In the genomic region with DNA sequence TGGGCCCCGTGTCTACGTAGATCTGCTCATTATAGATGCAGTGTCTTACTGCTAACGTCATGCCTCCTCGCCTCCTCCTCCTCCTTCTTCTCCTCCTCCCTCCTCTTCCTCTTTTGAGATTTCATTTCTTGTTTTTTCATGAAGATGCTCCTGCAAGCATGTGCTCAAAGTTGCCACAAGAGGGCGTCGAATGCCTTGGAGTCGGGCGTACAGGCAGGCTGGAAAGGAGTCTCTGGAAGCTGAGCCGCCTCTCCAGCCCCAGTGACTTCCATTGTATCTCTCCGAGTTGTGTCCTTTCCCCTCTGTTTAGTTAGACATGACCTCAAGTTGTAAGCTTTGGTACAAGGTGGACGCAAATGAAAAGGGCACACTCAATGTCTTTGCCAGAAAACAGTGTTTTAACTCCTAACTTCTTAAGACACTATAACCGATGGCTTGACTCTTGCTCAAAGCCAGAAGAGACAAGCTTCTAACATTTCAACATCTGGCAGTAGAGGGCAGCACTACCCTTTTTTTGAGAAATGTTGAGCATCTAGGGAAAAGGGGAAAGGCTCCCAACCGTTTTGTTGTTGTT, we compare ENCODE assay signal across 8 mouse cellular contexts. TPM values are rescaled to one million over a fixed set of nuclear protein-coding genes. Genes with fewer than 3 reads are reported as not detected.
A peak's percentile ranks its signal among the peaks of the same experiment; 100 is the strongest.
DNase-seq lines count a peak whose midpoint lies in the region; ATAC-seq and TF ChIP-seq lines count a peak whose summit lies in the region.

No protein-coding gene starts in this region.

- H3K27ac ChIP-seq in embryonic facial prominence, embryonic 14.5 days (replicated peaks; ENCODE audit: low read depth, low read length): no peak overlapping the region
- H3K27ac ChIP-seq in liver, embryonic 11.5 days (ENCODE audit: low read depth, low read length): no peak overlapping the region

- no peak overlapping the region for H3K9ac ChIP-seq in embryonic facial prominence, embryonic 14.5 days (ENCODE audit: low read depth, low read length)
- H3K9ac ChIP-seq in liver, embryonic 11.5 days (ENCODE audit: low read depth, low read length): no peak overlapping the region

- WGBS in embryonic facial prominence, embryonic 14.5 days: 2% methylated on average over 13 of the region's 13 CpGs
- WGBS in liver, embryonic 11.5 days: 2% methylated on average over 13 of the region's 13 CpGs

- TF ChIP-seq CTCF in C2C12 (IDR thresholded peaks at IDR 0.05; ENCODE audit: control insufficient read depth, insufficient read depth, insufficient read length): peak; percentile 69

- no peaks in the 10 kb centered on the region for H3K79me2 ChIP-seq in C2C12 (ENCODE audit: control insufficient read depth, insufficient read depth)

- peak; percentile 84 for ATAC-seq in embryonic facial prominence, embryonic 14.5 days (ENCODE audit: low read depth)
- ATAC-seq in liver, embryonic 11.5 days (replicated peaks; ENCODE audit: low FRiP score): peak; percentile 81

- DNase-seq in adrenal gland, postnatal 36 days: peak; percentile 71 to 77
- DNase-seq in embryonic facial prominence, embryonic 14.5 days (ENCODE audit: low spot score): peak; percentile 94
- DNase-seq in heart, adult 9 months (ENCODE audit: low spot score in 2 of 2): peak; percentile 63 to 82
- DNase-seq in kidney, adult 9 months: peak; percentile 87
- peak; percentile 60 for DNase-seq in liver, embryonic 11.5 days (ENCODE audit: low spot score)
- DNase-seq in naive thymus-derived CD4-positive, alpha-beta T cell, adult 2 months (ENCODE audit: low read depth): peak; percentile 86
- peak; percentile 91 for DNase-seq in splenic B cell, adult 2 months (ENCODE audit: low read depth, low spot score)

- no peak overlapping the region for H3ac ChIP-seq in C2C12 (ENCODE audit: control insufficient read depth, insufficient read length, low read depth)

- H3K4me3 ChIP-seq in C2C12 (ENCODE audit: insufficient read depth, poor library complexity, severe bottlenecking): no peak overlapping the region
- peak overlapping the region; percentile 28 for H3K4me3 ChIP-seq in embryonic facial prominence, embryonic 14.5 days (ENCODE audit: low read depth, low read length)
- no peak overlapping the region for H3K4me3 ChIP-seq in liver, embryonic 11.5 days (ENCODE audit: low read depth, low read length)

- H3K79me3 ChIP-seq in C2C12 (ENCODE audit: low read depth): no peaks in the 10 kb centered on the region

- H3K27me3 ChIP-seq in C2C12 (ENCODE audit: control insufficient read depth, insufficient read depth, insufficient read length): no peaks in the 10 kb centered on the region
- H3K27me3 ChIP-seq in embryonic facial prominence, embryonic 14.5 days (replicated peaks; ENCODE audit: control insufficient read depth, insufficient read depth, low read length): no peaks in the 10 kb centered on the region
- no peaks in the 10 kb centered on the region for H3K27me3 ChIP-seq in liver, embryonic 11.5 days (replicated peaks; ENCODE audit: control insufficient read depth, insufficient read depth, low read length)
- H3K27me3 ChIP-seq in splenic B cell, adult 2 months (ENCODE audit: control insufficient read depth, insufficient read depth, low read length, poor library complexity, severe bottlenecking): no peaks in the 10 kb centered on the region

- peak overlapping the region; percentile 55 for H3K4me2 ChIP-seq in embryonic facial prominence, embryonic 14.5 days (ENCODE audit: low read depth, low read length)
- H3K4me2 ChIP-seq in liver, embryonic 11.5 days: peak overlapping the region; percentile 63

- no peaks in the 10 kb centered on the region for H3K36me3 ChIP-seq in C2C12 (ENCODE audit: control insufficient read depth, insufficient read depth)
- no peaks in the 10 kb centered on the region for H3K36me3 ChIP-seq in embryonic facial prominence, embryonic 14.5 days (ENCODE audit: control insufficient read depth, insufficient read depth, low read length)
- H3K36me3 ChIP-seq in liver, embryonic 11.5 days (ENCODE audit: control insufficient read depth, insufficient read depth, low read length): no peaks in the 10 kb centered on the region
- H3K36me3 ChIP-seq in splenic B cell, adult 2 months (ENCODE audit: control insufficient read depth, insufficient read depth, low read length, poor library complexity, severe bottlenecking): no peaks in the 10 kb centered on the region

- no peaks in the 10 kb centered on the region for H3K4me1 ChIP-seq in embryonic facial prominence, embryonic 14.5 days (ENCODE audit: control insufficient read depth, insufficient read depth, low read length)
- H3K4me1 ChIP-seq in liver, embryonic 11.5 days (replicated peaks; ENCODE audit: control insufficient read depth, insufficient read depth, low read length): peaks cover 4% of the 10 kb centered on the region; the same call in 1 of the 2 replicates

- H3K9me3 ChIP-seq in embryonic facial prominence, embryonic 14.5 days (ENCODE audit: control insufficient read depth, low read length): no peaks in the 10 kb centered on the region
- no peaks in the 10 kb centered on the region for H3K9me3 ChIP-seq in liver, embryonic 11.5 days (ENCODE audit: control insufficient read depth, low read length)

TF ChIP-seq in C2C12, 6 proteins besides CTCF, POLR2A, EP300 and RAD21:
- TF ChIP-seq CEBPB (IDR thresholded peaks at IDR 0.05; ENCODE audit: low read depth) (no peak), MAX (IDR thresholded peaks at IDR 0.05) (peak; percentile 60)

RNA-seq across cellular contexts. Expression of a gene that starts 5.9 kb away (rescaled TPM):
- 69.8 TPM for polyA plus RNA-seq in C2C12 (2012; fragmentation: generic; extraction: Trizol)
- 100 to 1,000 TPM; 279 to 345 TPM for total RNA-seq in adrenal gland, postnatal 36 days (2021)
- 33.1 and 34.4 TPM in 2 replicates for polyA plus RNA-seq in embryonic facial prominence, embryonic 14.5 days (2014; fragmentation: Nextera tagmentation; extraction: Ambion mirVana)
- 33.7 and 37.2 TPM in 2 replicates for polyA plus RNA-seq in liver, embryonic 11.5 days (2014; fragmentation: Nextera tagmentation; extraction: Ambion mirVana)
